ENCODE assay signal across 12 mouse cellular contexts in the genomic region with DNA sequence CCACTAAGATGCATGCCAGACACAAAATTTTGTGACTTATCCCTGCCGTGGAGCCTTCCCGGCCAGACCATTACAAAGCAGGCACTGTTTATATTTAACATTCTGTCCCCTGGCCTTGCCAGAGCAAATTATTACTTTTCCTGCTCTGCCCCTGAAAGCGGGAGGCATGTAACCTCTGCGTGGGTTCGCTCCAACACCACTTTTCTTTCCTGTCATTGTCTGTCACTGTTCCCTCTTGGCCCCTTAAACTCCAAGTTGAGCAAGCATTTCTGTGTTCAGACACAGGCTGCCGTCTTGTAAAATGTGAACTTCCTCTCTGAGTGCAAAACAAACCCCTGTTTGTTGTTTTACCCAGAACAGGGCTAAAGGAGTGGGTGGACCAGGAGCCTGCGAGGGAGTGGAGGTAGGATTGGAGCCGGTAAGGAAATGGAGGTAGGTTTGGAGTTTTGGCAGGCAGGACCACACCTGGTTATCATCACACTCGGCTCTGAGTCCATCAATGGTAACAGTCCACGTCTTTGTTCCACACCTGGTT.
DNase-seq lines count a peak whose midpoint lies in the region; ATAC-seq lines count a peak whose summit lies in the region.
"Had no signal": no experiment of that assay in that cellular context is flagged by ENCODE, and none has a peak within 500 bp of the region (broad histone marks: within the 10 kb centered on the region; RNA-seq: fewer than 3 reads in every experiment).

No protein-coding gene starts in this region.

- H3K4me1 ChIP-seq in neural tube, embryonic 13.5 days (replicated peaks): peaks cover 17% of the 10 kb centered on the region
- peaks cover 38% of the 10 kb centered on the region for H3K4me1 ChIP-seq in limb, embryonic 10.5 days
- no peaks in the 10 kb centered on the region for H3K4me1 ChIP-seq in midbrain, embryonic 11.5 days (ENCODE audit: control insufficient read depth, insufficient read depth, low read length)

- no peak overlapping the region for H3K4me3 ChIP-seq in neural tube, embryonic 13.5 days
- no peak overlapping the region for H3K4me3 ChIP-seq in limb, embryonic 10.5 days
- H3K4me3 ChIP-seq in midbrain, embryonic 11.5 days (ENCODE audit: low read depth, low read length): no peak overlapping the region
- H3K4me3 ChIP-seq: forebrain, embryonic 10.5 days; hindbrain, embryonic 13.5 days; midbrain, embryonic 12.5 days had no signal

- H3K9ac ChIP-seq in neural tube, embryonic 13.5 days: no peak overlapping the region
- no peak overlapping the region for H3K9ac ChIP-seq in midbrain, embryonic 11.5 days (ENCODE audit: low read length)
- H3K9ac ChIP-seq: hindbrain, embryonic 13.5 days; midbrain, embryonic 12.5 days had no signal

- 62% methylated on average over 10 of the region's 10 CpGs for WGBS in neural tube, embryonic 13.5 days
- WGBS in limb, embryonic 10.5 days: 58% methylated on average over 10 of the region's 10 CpGs
- WGBS in midbrain, embryonic 11.5 days: 77% methylated on average over 10 of the region's 10 CpGs

- no peaks in the 10 kb centered on the region for H3K36me3 ChIP-seq in neural tube, embryonic 13.5 days
- H3K36me3 ChIP-seq in limb, embryonic 10.5 days: no peaks in the 10 kb centered on the region
- H3K36me3 ChIP-seq in midbrain, embryonic 11.5 days (ENCODE audit: control insufficient read depth, insufficient read depth, low read length): no peaks in the 10 kb centered on the region
- H3K36me3 ChIP-seq: forebrain, embryonic 10.5 days; hindbrain, embryonic 13.5 days; midbrain, embryonic 12.5 days had no signal

- no peaks in the 10 kb centered on the region for H3K9me3 ChIP-seq in neural tube, embryonic 13.5 days
- no peaks in the 10 kb centered on the region; the same call in 1 of the 2 replicates for H3K9me3 ChIP-seq in limb, embryonic 10.5 days (replicated peaks)
- no peaks in the 10 kb centered on the region; the same call in 1 of the 2 replicates for H3K9me3 ChIP-seq in midbrain, embryonic 11.5 days (ENCODE audit: control insufficient read depth, low read length)
- H3K9me3 ChIP-seq: forebrain, embryonic 10.5 days; hindbrain, embryonic 13.5 days; midbrain, embryonic 12.5 days had no signal

- DNase-seq in adrenal gland, adult 2 months: peak; percentile 24
- no peak for DNase-seq in adrenal gland, adult 18-20 months (ENCODE audit: low spot score in 2 of 2)
- DNase-seq in neural tube, embryonic 10.5 days (ENCODE audit: extremely low spot score, low spot score): no peak
- peak; percentile 37 for DNase-seq in limb, embryonic 10.5 days (ENCODE audit: low spot score)
- peak; percentile 4 for DNase-seq in yolk sac, embryonic 10.5 days (ENCODE audit: low spot score)
- DNase-seq in spleen, adult 12 weeks (ENCODE audit: low spot score): no peak
- DNase-seq in midbrain, embryonic 11.5 days (ENCODE audit: low spot score, missing footprints): no peak
- DNase-seq: cerebellum, postnatal 25 days had no signal

- H3K4me2 ChIP-seq in neural tube, embryonic 13.5 days: no peak overlapping the region
- no peak overlapping the region for H3K4me2 ChIP-seq in midbrain, embryonic 11.5 days
- H3K4me2 ChIP-seq: hindbrain, embryonic 13.5 days; midbrain, embryonic 12.5 days had no signal

- H3K27ac ChIP-seq in neural tube, embryonic 13.5 days (replicated peaks): peak overlapping the region; percentile 42; the same call in 1 of the 2 replicates
- H3K27ac ChIP-seq in limb, embryonic 10.5 days: peak overlapping the region; percentile 70
- H3K27ac ChIP-seq in midbrain, embryonic 11.5 days (ENCODE audit: low read depth, low read length): no peak overlapping the region
- H3K27ac ChIP-seq: forebrain, embryonic 10.5 days; hindbrain, embryonic 13.5 days; midbrain, embryonic 12.5 days had no signal

- no peaks in the 10 kb centered on the region; the same call in 1 of the 2 replicates for H3K27me3 ChIP-seq in neural tube, embryonic 13.5 days
- no peaks in the 10 kb centered on the region for H3K27me3 ChIP-seq in limb, embryonic 10.5 days (ENCODE audit: low read depth, poor library complexity, severe bottlenecking)
- no peaks in the 10 kb centered on the region for H3K27me3 ChIP-seq in midbrain, embryonic 11.5 days (ENCODE audit: control insufficient read depth, insufficient read depth, low read length)
- H3K27me3 ChIP-seq: hindbrain, embryonic 13.5 days had no signal

- no peak for ATAC-seq in neural tube, embryonic 13.5 days (ENCODE audit: low read depth)
- ATAC-seq in midbrain, embryonic 11.5 days (ENCODE audit: low FRiP score): no peak

Comparison
In these comparisons a context has a peak if more than half of its experiments do, and no peak if none do; other contexts are left out.
1. DNase-seq: peak in adrenal gland, adult 2 months (single experiment), limb, embryonic 10.5 days (single experiment) and yolk sac, embryonic 10.5 days (single experiment); none in adrenal gland, adult 18-20 months (0 of 2), neural tube, embryonic 10.5 days (single experiment), spleen, adult 12 weeks (single experiment) and midbrain, embryonic 11.5 days (single experiment).